Mouse (Mus musculus) v-Abl transformed pro-B cells (cell line): ENCODE data around the gene Gm44973.

Experiments used
- in situ Hi-C, 2 experiments: fragments of 400-800 bp; cut with MboI; formaldehyde crosslinking; loops; one replicate each; pipeline ENCODE4 v1.15.1; 2025; ENCODE audit not compliant: unreplicated experiment in 2 of 2

Gm44973 gene

GRCm38 (mm10) chr7:5061774-5062359 is 46.6 kb downstream of the Gm44973 start, which contains the start of gene U2af2:
U2af2 (plus strand) TSS chr7:5062143.
- in situ Hi-C loops, result loop anchor here (10.0 to 25.0 kb wide), 2 partner anchors 400 to 1093 kb away; partner anchors contain the start of genes Ppp6r1 (in 1 of the 2) and Zfp787 (in 1 of the 2)

- in situ Hi-C loops, result loop anchor here (10.0 to 25.0 kb wide), 2 partner anchors 400 to 1092 kb away; partner anchors contain the start of genes Ppp6r1 (in 1 of the 2) and Zfp787 (in 1 of the 2)
These were observed 47.2 kb downstream of the Gm44973 start for GRCm38 (mm10) chr7:5062360-5063001.

- in situ Hi-C loops, result loop anchor here (10.0 to 25.0 kb wide), 2 partner anchors 403 to 1090 kb away; partner anchors contain the start of genes Ppp6r1 (in 1 of the 2) and Zfp787 (in 1 of the 2)
These were observed 49.6 kb downstream of the Gm44973 start for GRCm38 (mm10) chr7:5064886-5065285.

- in situ Hi-C loops, result loop anchor here in 1 of 2 experiments (25.0 kb wide), 1 partner anchor 411 kb away; the partner anchor contains the start of gene Ppp6r1
These were observed 58.3 kb downstream of the Gm44973 start for GRCm38 (mm10) chr7:5073586-5073985.

GRCm38 (mm10) chr7:5074984-5075383 is 59.7 kb downstream of the Gm44973 start:
- in situ Hi-C loops, result loop anchor here in 1 of 2 experiments (25.0 kb wide), 1 partner anchor 413 kb away; the partner anchor contains the start of gene Ppp6r1

GRCm38 (mm10) chr7:5076931-5077330 is 61.6 kb downstream of the Gm44973 start:
- in situ Hi-C loops, result no loop called here

GRCm38 (mm10) chr7:5079365-5080009 is 64.2 kb downstream of the Gm44973 start:
- in situ Hi-C loops, result loop anchor here in 1 of 2 experiments (10.0 kb wide), 1 partner anchor 1205 kb away; the partner anchor contains the start of gene Zfp667

- in situ Hi-C loops, result loop anchor here in 1 of 2 experiments (10.0 kb wide), 1 partner anchor 1205 kb away; the partner anchor contains the start of gene Zfp667
These were observed 64.9 kb downstream of the Gm44973 start, which contains the start of gene Epn1 for GRCm38 (mm10) chr7:5080010-5080751. Epn1 (plus strand) TSS chr7:5080235.

- in situ Hi-C loops, result loop anchor here in 1 of 2 experiments (10.0 kb wide), 1 partner anchor 1204 kb away; the partner anchor contains the start of gene Zfp667
These were observed 65.5 kb downstream of the Gm44973 start for GRCm38 (mm10) chr7:5080815-5081214.

- in situ Hi-C loops, result loop anchor here in 1 of 2 experiments (10.0 kb wide), 1 partner anchor 1204 kb away; the partner anchor contains the start of gene Zfp667
These were observed 65.9 kb downstream of the Gm44973 start for GRCm38 (mm10) chr7:5081241-5081640.

GRCm38 (mm10) chr7:5081939-5082338 is 66.6 kb downstream of the Gm44973 start:
- in situ Hi-C loops, result loop anchor here in 1 of 2 experiments (10.0 kb wide), 1 partner anchor 1203 kb away; the partner anchor contains the start of gene Zfp667
